Mouse (Mus musculus): ENCODE data around the gene March10. TPM values are rescaled to one million over a fixed set of nuclear protein-coding genes. Genes with fewer than 3 reads are reported as not detected.

March10 gene
- polyA plus RNA-seq, 2 experiments: 0.18 TPM; not detected in 1

DNA sequence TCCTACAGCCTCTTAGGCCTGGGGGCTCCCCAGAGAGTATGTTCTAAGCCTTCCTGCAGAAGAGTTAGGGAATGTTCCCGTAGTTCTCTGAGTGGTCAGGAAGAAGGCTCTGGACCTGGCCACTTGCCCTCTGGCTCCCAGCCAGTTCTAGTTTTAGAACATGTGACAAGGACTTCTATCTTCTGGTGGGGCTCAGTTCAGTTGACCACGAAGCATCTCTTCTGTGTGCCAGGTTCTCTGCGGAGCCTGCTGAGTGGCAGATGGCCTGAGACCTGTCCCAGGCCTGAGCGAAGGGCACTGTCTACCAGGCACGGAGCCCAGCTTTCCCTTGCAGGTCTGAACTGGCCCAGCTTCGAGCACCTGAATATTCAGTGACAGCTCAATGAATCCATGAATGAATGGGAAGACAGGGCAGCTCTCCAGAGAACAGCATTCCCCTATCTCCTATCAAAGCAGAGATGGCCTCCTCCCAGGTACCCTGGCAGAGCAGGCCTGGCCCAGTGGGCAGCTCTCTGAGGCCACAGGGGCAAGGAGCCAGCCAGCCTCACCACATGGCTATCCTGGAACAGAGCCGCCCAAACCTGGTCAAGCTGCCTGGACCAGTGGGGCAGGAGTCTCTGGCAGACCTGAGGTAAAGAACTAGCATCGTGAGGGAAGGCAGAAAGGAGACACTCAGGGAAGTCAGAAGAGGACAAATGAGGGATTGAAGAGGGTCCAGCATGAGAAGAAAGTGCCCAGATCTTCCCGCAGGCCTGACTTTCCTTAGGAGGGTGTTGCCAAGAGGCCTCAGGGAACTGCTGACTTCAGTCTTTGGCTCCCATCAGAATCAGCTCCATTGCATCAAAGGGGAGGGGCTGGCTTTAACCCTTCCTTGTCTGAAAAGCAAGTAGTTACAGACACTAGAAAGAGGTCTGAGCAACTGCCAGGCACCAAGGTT is 103.3 kb downstream of the March10 start:
- H3K4me3 ChIP-seq (replicated peaks; ENCODE audit: low read length): no peak overlapping the region
- no peak for DNase-seq (ENCODE audit: low spot score)
- TF ChIP-seq POLR2A (IDR thresholded peaks at IDR 0.05; ENCODE audit: borderline replicate concordance, extremely low read depth, insufficient read depth, insufficient read length): no peak
- no peak overlapping the region for H3K9ac ChIP-seq (ENCODE audit: low read depth, low read length, severe bottlenecking)
- ATAC-seq (ENCODE audit: low FRiP score, low read depth): peak; percentile 14; the same call in 1 of the 2 replicates
- peaks cover 20% of the 10 kb centered on the region for H3K4me1 ChIP-seq (ENCODE audit: control insufficient read depth, insufficient read depth, low read length)
- 50% methylated on average over 9 of the region's 9 CpGs for WGBS
- H3K36me3 ChIP-seq (ENCODE audit: control insufficient read depth, insufficient read depth, low read length): peaks cover 30% of the 10 kb centered on the region
- no peaks in the 10 kb centered on the region for H3K9me3 ChIP-seq (ENCODE audit: control insufficient read depth, low read length)
- no peaks in the 10 kb centered on the region for H3K27me3 ChIP-seq (ENCODE audit: control insufficient read depth, insufficient read depth, low read length)
- H3K27ac ChIP-seq (replicated peaks; ENCODE audit: low read depth, low read length): no peak overlapping the region
- H3K4me2 ChIP-seq (replicated peaks; ENCODE audit: low read depth, low read length, severe bottlenecking): no peak overlapping the region

DNA sequence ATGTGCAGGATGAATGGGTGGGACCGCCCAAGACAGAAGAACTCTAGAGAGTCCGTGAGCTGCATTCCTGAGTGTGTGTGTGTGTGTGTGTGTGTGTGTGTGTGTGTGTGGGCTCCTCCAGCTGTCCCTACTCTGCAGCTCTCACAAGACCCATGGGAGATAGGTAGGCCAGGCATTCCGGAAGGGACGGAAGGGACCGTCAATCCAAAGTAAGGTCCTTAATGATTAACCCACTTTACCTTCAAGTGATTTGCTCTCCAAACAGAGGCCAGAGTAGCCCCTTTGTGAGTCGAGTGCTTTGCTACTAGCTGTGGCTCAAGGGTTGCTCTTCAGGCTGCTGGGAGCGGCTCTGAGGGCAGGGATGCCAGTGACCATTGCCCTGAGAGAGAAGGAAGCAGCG is 104.4 kb downstream of the March10 start:
- no peak overlapping the region for H3K4me2 ChIP-seq (replicated peaks; ENCODE audit: low read depth, low read length, severe bottlenecking)
- ATAC-seq (ENCODE audit: low FRiP score, low read depth) (no peak), DNase-seq (ENCODE audit: low spot score) (no peak)
- H3K27ac ChIP-seq (replicated peaks; ENCODE audit: low read depth, low read length): no peak overlapping the region
- H3K9me3 ChIP-seq (ENCODE audit: control insufficient read depth, low read length): no peaks in the 10 kb centered on the region
- 77% methylated on average over 8 of the region's 8 CpGs for WGBS
- H3K4me1 ChIP-seq (ENCODE audit: control insufficient read depth, insufficient read depth, low read length): peaks cover 20% of the 10 kb centered on the region
- no peaks in the 10 kb centered on the region for H3K27me3 ChIP-seq (ENCODE audit: control insufficient read depth, insufficient read depth, low read length)
- no peak overlapping the region for H3K4me3 ChIP-seq (replicated peaks; ENCODE audit: low read length)
- TF ChIP-seq POLR2A (IDR thresholded peaks at IDR 0.05; ENCODE audit: borderline replicate concordance, extremely low read depth, insufficient read depth, insufficient read length): no peak
- no peak overlapping the region for H3K9ac ChIP-seq (ENCODE audit: low read depth, low read length, severe bottlenecking)
- peaks cover 40% of the 10 kb centered on the region for H3K36me3 ChIP-seq (ENCODE audit: control insufficient read depth, insufficient read depth, low read length)

DNA sequence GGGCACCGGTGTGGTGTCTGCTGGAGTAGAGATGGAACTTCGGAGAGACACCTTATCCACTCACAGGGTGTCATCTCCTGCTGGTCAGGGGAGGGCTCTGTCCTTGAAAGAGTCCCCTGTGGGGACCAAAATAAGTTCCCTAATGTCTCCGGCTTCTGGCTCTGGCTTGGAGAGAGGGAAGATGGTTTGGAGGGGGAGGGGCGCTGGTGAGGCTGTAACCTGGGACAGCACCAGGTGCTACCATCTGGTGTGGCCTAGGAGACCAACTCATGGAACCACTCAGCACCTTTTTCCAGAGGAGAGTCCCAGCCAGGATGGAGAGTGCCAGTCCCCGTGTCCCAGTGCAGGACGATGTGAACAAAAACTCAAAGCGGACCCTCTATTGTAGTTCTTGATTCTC is 105.9 kb downstream of the March10 start:
- Histone ChIP-seq H3K27me3 (ENCODE audit: control insufficient read depth, insufficient read depth, low read length) (no peaks in the 10 kb centered on the region), H3K9ac (ENCODE audit: low read depth, low read length, severe bottlenecking) (no peak overlapping the region), H3K4me3 (replicated peaks; ENCODE audit: low read length) (no peak overlapping the region), H3K27ac (replicated peaks; ENCODE audit: low read depth, low read length) (no peak overlapping the region), H3K4me1 (ENCODE audit: control insufficient read depth, insufficient read depth, low read length) (peaks cover 20% of the 10 kb centered on the region), H3K36me3 (ENCODE audit: control insufficient read depth, insufficient read depth, low read length) (peaks cover 55% of the 10 kb centered on the region), H3K4me2 (replicated peaks; ENCODE audit: low read depth, low read length, severe bottlenecking) (no peak overlapping the region), H3K9me3 (ENCODE audit: control insufficient read depth, low read length) (no peaks in the 10 kb centered on the region)
- no peak for ATAC-seq (ENCODE audit: low FRiP score, low read depth)
- DNase-seq (ENCODE audit: low spot score): no peak
- no peak for TF ChIP-seq POLR2A (IDR thresholded peaks at IDR 0.05; ENCODE audit: borderline replicate concordance, extremely low read depth, insufficient read depth, insufficient read length)
- 86% methylated on average over 7 of the region's 7 CpGs for WGBS

DNA sequence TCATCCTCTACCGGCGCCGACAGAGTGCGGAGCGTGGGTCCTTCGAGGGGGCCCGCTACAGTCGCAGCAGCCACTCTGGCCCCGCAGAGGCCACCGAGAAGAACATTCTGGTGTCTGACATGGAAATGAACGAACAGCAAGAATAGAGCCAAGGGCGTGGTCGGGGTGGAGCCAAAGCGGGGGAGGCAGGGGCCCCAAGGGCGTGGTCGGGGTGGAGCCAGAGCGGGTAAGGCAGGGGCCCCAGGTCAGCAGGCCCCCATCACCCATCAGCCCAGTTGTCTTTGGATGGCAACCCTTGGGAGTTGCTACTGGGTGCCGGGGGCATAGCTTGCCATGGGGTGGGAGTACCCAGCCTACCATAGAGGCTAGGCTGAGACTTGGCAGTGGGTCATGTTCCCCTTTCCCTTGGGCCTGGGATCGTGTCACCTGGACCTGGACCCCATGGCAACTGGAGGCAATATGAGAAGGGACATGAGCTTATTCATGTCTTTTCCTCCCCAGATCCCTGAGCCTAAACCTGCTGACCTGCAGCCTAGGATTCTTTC is 106.7 kb downstream of the March10 start:
- Histone ChIP-seq H3K27ac (replicated peaks; ENCODE audit: low read depth, low read length) (no peak overlapping the region), H3K4me3 (replicated peaks; ENCODE audit: low read length) (no peak overlapping the region), H3K36me3 (ENCODE audit: control insufficient read depth, insufficient read depth, low read length) (peaks cover 62% of the 10 kb centered on the region), H3K4me1 (ENCODE audit: control insufficient read depth, insufficient read depth, low read length) (peaks cover 20% of the 10 kb centered on the region), H3K4me2 (replicated peaks; ENCODE audit: low read depth, low read length, severe bottlenecking) (no peak overlapping the region), H3K27me3 (ENCODE audit: control insufficient read depth, insufficient read depth, low read length) (no peaks in the 10 kb centered on the region), H3K9ac (ENCODE audit: low read depth, low read length, severe bottlenecking) (no peak overlapping the region), H3K9me3 (ENCODE audit: control insufficient read depth, low read length) (no peaks in the 10 kb centered on the region)
- ATAC-seq (ENCODE audit: low FRiP score, low read depth) (no peak), DNase-seq (ENCODE audit: low spot score) (no peak)
- WGBS: 93% methylated on average over 17 of the region's 19 CpGs
- TF ChIP-seq POLR2A (IDR thresholded peaks at IDR 0.05; ENCODE audit: borderline replicate concordance, extremely low read depth, insufficient read depth, insufficient read length): no peak

- WGBS: 87% methylated on average over 9 of the region's 9 CpGs
These were observed 108.0 kb downstream of the March10 start for GRCm38 (mm10) chr11:105348495-105348982.

More at GRCm38 (mm10) chr11:105348495-105348982, 108.0 kb downstream of the March10 start:
- Histone ChIP-seq H3K9me3 (ENCODE audit: control insufficient read depth, low read length) (no peaks in the 10 kb centered on the region), H3K27ac (replicated peaks; ENCODE audit: low read depth, low read length) (no peak overlapping the region), H3K4me1 (ENCODE audit: control insufficient read depth, insufficient read depth, low read length) (peaks cover 11% of the 10 kb centered on the region), H3K9ac (ENCODE audit: low read depth, low read length, severe bottlenecking) (no peak overlapping the region), H3K4me3 (replicated peaks; ENCODE audit: low read length) (no peak overlapping the region), H3K4me2 (replicated peaks; ENCODE audit: low read depth, low read length, severe bottlenecking) (no peak overlapping the region), H3K27me3 (ENCODE audit: control insufficient read depth, insufficient read depth, low read length) (no peaks in the 10 kb centered on the region), H3K36me3 (ENCODE audit: control insufficient read depth, insufficient read depth, low read length) (peaks cover 70% of the 10 kb centered on the region)
- no peak for DNase-seq (ENCODE audit: low spot score)
- no peak for ATAC-seq (ENCODE audit: low FRiP score, low read depth)
- TF ChIP-seq POLR2A (IDR thresholded peaks at IDR 0.05; ENCODE audit: borderline replicate concordance, extremely low read depth, insufficient read depth, insufficient read length): no peak
